Mouse (Mus musculus): ENCODE results near the gene 1110059E24Rik.

DNA sequence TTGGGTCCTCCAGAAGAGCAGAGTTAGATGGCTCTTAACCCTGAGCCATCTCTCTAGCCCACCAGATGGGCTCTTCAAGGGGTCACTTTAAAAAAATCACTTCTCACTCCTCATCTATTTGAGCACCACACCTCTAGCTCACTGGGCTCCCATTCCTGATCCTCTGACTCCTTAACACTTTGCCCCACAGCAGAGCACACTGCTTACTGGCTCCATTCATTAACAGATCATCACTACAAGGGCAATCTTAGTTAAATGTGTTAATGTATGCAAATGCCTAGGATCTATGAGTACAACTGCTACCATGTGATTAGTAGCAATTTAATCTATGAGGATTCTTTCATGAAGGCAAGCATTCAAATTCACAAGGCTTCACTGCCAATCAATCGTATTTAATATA is 58.1 kb downstream of the 1110059E24Rik start:
- TF ChIP-seq CTCF (IDR thresholded peaks at IDR 0.05; ENCODE audit: insufficient read depth, low read depth, low read length) (no peak), POLR2A (IDR thresholded peaks at IDR 0.05; ENCODE audit: insufficient read depth, low read depth, low read length) (no peak)
